Mouse (Mus musculus) spleen, postnatal 36 days (tissue): ENCODE results near the gene Rcan1.
"Not testable (repeated sequence)": the region's sequence is repeated elsewhere in the genome, so short reads cannot be mapped to it uniquely, and the experiment has no call there.

Source experiments
- DNase-seq, 2 experiments: peaks; one replicate each; pipeline ENCODE4 v3.0.0; 2022; ENCODE audit warnings: low spot score in 2 of 2, mixed read lengths in 1 of 2

The Rcan1 gene

GRCm38 (mm10) chr16:92435431-92435985 lies 35.2 kb downstream of the Rcan1 start:
- no peak for DNase-seq

DNA sequence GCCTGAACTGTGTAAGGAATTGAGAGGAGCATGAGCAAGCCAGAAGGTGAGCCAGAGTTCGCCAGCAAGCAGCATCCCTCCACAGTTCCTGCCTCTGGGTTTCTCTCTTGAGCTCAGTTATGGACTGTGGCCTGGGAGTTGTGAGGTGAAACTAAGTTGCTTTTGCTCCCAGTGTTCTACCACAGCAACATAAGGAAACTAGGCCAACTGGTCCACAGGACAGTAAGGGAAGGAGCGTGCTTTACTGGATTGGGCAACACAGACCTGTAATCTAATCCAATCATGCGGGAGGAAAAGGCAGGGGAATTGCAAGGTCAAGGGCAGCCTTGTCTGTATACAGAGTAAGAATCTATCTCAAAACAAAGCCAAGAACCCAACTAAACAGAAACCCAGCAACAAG lies 37.5 kb downstream of the Rcan1 start:
- no peak for DNase-seq

GRCm38 (mm10) chr16:92430731-92431130 lies 39.9 kb downstream of the Rcan1 start:
- no peak for DNase-seq

- no peak for DNase-seq
Measured at GRCm38 (mm10) chr16:92428197-92428950, 42.3 kb downstream of the Rcan1 start.

GRCm38 (mm10) chr16:92426708-92427107 lies 44.0 kb downstream of the Rcan1 start:
- no peak for DNase-seq

DNA sequence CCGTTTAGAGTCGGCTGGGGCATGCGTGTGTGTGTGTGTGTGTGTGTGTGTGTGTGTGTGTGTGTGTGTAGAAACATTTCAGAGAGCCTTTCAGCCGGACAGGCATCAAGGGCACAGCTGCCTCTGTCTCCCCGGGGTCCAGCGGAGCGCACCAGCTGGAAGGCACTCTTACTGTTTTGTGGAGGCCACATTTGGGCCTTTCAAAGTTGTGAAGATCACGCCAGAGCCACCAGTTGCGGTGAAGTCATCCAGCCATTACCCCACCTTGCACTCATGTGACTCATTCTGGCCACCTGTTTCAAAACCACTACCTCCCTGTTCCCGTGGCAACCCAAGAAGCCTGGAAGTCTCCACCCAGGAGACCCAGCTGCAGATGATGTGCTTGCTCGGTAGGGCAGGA lies 44.8 kb downstream of the Rcan1 start:
- DNase-seq = peak in 1 of 2 experiments; percentile 13

GRCm38 (mm10) chr16:92423363-92423762 lies 47.3 kb downstream of the Rcan1 start:
- no peak for DNase-seq

DNA sequence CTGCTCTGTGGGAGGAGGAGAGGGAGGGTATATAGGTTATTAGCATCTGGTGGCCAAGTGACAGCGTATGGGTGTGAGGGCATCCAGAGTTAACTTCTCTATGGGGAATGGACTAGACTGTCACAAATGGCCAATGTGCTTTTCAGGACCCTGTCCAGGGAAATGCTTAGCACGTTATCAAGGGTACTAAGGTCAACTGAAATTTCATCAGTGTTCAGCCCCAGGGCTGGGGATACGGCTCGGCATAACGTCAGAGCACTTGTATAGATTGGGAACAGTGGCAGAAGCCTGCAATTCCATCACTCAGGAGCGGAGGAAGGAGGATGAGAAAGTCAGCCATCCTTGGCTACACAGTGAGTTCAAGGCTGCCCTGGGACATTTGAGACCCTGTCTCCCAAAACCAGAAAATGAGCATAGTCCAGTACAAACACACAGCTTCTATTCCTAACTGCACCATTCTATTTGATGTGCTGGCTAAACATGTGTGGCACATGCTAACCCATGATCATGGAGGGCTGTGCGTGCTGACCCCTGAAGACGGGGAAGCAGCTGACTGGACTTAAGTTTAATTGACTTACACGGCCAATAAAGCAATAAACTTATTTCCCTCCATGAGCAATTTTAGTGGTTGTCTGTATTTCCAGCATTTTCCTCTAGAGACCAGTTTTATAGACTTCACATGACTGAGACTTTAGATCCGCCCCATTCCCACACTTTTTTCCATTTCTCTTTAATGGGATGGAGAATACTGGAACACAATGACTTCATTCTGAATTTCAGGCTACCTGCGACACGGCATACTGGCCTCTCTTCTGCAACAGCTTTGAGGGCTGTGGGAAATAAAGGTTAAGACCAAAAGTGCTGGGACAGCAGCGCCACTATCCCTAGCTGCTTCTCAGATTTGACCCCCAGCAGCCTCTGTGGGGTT lies 48.0 kb downstream of the Rcan1 start:
- DNase-seq = no peak

- DNase-seq = no peak
Measured at GRCm38 (mm10) chr16:92421147-92421934, 49.3 kb downstream of the Rcan1 start.

DNA sequence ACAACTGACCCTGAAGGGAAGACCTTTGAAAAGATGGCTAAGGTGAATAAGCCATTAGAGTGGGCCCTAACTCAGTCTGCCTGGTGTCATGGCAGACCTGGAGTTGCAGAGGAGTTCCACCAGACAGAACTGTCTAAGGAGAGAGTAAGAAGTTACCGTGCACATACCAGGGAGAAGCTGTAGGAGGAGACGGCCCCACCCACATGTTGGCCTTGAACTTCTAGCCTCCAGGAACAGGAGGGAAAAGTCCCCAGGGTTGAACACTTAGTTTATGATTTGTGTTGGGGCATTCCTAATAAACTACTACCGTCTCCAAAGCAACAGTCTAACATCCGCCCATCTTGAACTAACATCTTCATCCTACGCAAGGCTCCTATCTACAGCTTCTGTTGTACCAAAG lies 50.0 kb downstream of the Rcan1 start:
- no peak for DNase-seq

DNA sequence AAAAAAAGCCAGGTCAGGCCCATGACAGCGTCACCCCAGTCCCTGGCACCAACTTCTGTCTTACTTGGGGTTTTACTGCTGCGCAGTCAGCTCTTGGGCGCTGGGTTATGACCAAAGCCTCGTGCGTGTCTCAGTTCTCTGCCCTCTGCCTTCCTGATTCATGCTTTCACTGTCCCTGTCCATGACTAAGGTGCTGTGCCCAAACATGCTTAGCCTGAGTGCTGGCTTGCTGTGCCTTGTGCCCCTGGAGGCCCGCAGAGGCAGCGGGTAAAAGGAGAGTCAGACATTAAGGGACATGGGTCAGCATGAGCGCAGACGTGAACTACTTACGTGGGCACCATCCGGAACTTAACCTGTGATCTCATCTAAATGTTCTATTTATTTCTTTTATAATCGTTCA lies 51.6 kb downstream of the Rcan1 start:
- no peak for DNase-seq

DNA sequence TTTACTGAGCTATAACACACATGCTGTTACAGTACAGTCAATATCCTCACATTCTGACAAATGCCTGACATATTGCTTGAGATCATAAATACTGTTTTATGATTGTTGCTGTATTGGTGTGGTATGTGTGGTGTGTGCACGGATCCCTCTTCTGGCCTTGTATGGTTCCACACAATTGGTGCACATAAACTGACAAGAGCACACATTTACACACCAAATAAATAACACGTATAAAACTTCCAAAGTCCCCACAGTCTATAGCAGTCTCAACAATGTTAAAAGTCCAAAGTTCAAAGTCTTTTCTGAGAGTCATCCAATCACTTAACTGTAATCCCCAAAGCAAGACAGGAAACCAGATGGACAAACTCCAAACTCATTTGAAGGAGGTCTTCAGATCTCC lies 53.4 kb downstream of the Rcan1 start:
- no peak for DNase-seq

DNA sequence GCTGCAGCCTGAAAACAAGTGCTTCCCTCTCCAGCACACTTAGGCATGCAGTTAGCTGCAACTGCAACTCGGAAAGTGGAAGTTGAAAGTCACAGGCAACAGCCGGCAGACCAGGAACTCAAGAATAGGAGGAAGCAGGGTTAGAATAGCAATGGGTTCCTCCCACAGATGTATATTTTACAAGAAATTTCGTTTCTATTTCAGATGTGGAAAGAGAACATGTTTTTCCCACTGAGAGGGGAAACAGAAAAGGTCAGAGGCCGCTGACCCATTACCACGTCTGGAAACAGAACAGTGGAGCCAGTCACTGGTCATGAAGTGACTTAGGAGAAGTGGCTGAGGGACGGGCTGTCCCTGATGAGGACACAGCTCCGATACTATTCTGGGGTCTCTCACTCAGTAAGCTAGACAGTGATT lies 55.0 kb downstream of the Rcan1 start:
- DNase-seq = peak; percentile 50 to 58

- DNase-seq = not testable (repeated sequence)
Measured at GRCm38 (mm10) chr16:92415038-92415437, 55.6 kb downstream of the Rcan1 start.

- DNase-seq = no peak
Measured at GRCm38 (mm10) chr16:92412888-92413287, 57.8 kb downstream of the Rcan1 start.

DNA sequence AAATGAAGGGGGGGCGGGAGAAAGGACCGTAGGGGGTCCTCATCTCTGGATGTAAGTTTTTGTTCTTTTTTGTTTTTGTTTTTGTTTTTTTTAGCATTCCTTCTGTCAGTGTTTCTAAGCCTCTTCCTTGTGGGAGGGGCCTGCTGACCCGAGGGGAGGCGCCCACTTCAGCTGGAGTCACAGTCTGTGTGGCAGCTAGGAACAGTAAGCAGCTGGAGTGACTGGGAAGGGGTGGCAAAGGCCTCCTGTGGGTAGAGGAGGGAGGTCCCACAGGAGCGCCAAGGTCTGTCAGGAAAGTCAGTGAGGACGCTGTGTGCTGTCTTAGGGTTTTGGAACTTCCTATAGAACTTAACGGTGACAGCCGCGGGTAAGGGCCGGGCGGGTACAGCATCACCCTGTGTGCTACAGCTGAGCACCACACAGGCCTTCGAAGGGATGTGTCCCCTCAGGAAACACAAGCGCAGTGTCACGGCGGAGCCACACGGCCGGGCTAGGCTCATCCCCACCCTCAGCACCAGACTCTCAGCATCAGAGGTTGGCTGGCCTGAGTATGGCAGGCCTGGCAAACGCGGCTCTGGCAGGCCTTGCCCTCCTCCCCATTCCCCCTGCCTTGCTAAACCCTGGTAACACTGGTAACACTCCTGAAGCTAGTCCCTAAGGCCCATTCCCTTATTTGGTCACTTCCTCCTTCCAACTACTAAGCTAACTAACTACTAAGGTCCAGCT lies 58.5 kb downstream of the Rcan1 start:
- DNase-seq = no peak

DNA sequence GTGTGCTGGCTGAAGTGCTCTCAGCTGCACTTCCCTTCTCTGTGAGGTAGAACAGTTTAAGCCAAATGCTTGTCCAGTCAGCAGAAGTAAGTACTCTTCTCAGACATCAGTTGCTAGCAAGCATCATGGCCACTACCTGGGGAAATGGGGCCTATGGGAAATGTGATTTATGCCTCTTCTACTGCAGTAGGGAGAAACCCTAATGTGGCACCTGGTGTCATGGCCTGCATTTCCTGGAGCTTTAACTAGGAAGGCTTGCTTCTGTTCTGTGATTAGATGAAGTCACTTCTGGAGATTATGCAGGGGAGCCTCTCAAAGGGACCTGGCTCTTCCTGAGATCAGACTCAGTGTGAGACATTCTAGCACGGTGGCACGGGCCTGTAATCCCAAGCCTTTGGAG lies 60.3 kb downstream of the Rcan1 start:
- no peak for DNase-seq

DNA sequence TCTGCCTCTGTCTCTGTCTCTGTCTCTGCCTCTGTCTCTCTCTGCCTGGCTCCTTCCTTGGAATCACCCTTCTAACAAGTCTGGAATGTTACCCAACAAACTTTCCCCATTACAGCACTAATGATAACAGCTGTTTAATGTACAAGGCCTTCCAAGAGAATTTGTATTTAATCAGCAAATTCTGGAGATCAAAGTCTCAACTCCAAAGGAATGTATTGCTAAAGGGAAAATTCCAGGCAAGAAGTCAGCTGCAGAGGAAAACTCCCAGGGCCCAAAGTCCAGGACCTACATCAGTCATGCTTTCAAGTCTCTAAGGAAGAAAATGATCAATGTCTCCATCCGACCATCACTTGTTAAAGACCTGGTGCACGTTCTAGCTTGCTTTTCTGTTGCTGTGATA lies 62.8 kb downstream of the Rcan1 start:
- DNase-seq = no peak

DNA sequence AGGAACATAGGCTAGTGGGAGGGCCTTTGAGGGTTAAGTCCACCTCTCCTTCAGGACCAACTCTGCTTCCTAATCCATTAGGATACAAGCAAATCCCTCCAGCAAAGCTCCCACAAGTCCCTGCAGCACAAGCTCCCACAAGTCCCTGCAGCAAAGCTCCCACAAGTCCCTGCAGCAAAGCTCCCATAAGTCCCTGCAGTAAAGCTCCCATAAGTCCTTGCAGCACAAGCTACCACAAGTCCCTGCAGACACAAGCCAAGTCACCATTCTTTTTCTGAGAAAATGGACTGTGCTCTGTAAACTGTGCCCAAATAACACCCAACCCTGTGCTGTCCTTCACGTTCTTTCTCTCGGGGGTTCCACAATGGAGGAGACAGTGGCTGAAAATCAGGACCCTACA lies 66.5 kb downstream of the Rcan1 start:
- DNase-seq = no peak

- DNase-seq = no peak
Measured at GRCm38 (mm10) chr16:92403069-92403468, 67.6 kb downstream of the Rcan1 start.

DNA sequence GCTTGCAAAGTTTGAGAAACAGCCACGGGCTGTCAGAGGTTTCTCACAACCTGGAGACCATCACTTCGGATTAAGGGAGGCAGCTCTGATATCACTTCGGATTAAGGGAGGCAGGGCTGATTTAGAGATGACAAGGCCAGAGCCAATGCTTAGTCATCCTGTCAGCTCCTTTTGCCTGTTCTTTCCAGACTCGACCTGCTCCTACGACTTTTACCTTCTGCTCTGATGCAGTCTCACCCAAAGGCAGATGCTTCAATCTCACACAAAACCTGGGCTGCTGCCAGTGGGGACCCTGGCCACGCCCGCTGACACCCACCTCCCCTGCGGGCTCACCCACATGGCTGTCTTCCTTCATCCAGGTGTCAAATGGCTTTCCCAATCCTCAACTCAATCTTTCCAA lies 68.5 kb downstream of the Rcan1 start:
- no peak for DNase-seq
